Mouse (Mus musculus) CH12.LX (cell line): ENCODE measurements around the gene Gm12216. TPM values are rescaled to one million over a fixed set of nuclear protein-coding genes. Genes with fewer than 3 reads are reported as not detected.

Experiments used
- DNase-seq: peaks from one replicate; pipeline ENCODE4 v3.0.0-alpha.2; 2013; ENCODE audit errors: extremely low read depth
- H3K27ac ChIP-seq: 2 replicates; pipeline ENCODE4 v1.5.1; 2012; ENCODE audit warnings: low read depth, mild to moderate bottlenecking, control low read depth, moderate library complexity; ENCODE audit not compliant: insufficient read depth
- H3K27me3 ChIP-seq: replicated peaks from 2 replicates; pipeline ENCODE3; 2012; ENCODE audit warnings: inconsistent platforms
- H3K36me3 ChIP-seq, 2 experiments: replicated peaks in 1 of 2; 2 replicates each; pipeline versions ENCODE3 to v1.6.1; 2012; ENCODE audit warnings: inconsistent platforms in 1 of 2, low read length in 1 of 2, mild to moderate bottlenecking in 1 of 2, mixed read lengths in 1 of 2, moderate library complexity in 1 of 2; ENCODE audit not compliant: control insufficient read depth in 1 of 2, insufficient read depth in 1 of 2
- H3K4me1 ChIP-seq, 2 experiments: 2 replicates each; pipeline ENCODE4 v1.6.1; 2012; ENCODE audit warnings: inconsistent platforms in 1 of 2, moderate library complexity in 1 of 2; ENCODE audit not compliant: insufficient read depth in 2 of 2, control insufficient read depth in 1 of 2
- H3K4me2 ChIP-seq: 2 replicates; pipeline ENCODE4 v1.6.1; 2012; ENCODE audit warnings: low read depth, mild to moderate bottlenecking, control low read depth; ENCODE audit not compliant: poor library complexity, insufficient read depth, severe bottlenecking
- H3K4me3 ChIP-seq, 3 experiments: fragments of 150-350 bp in 1 of 3; sonication (generic) in 1 of 3; replicated peaks in 1 of 3; 2 replicates each; pipeline versions ENCODE3 to v1.5.1; 2011 to 2012; ENCODE audit warnings: low read depth in 2 of 3, low read length in 2 of 3, mild to moderate bottlenecking in 2 of 3, moderate library complexity in 2 of 3, control low read depth in 1 of 3, improper control_type of control experiment in 1 of 3, inconsistent platforms in 1 of 3, mixed read lengths in 1 of 3; ENCODE audit not compliant: poor library complexity in 1 of 3
- H3K79me2 ChIP-seq: replicated peaks from 2 replicates; pipeline ENCODE4 v1.6.1; 2012; ENCODE audit warnings: mild to moderate bottlenecking, moderate library complexity; ENCODE audit not compliant: control insufficient read depth, poor library complexity, insufficient read depth, severe bottlenecking; ENCODE audit errors: extremely low read depth
- H3K9ac ChIP-seq: 2 replicates; pipeline ENCODE4 v1.6.1; 2012; ENCODE audit warnings: low read depth, mild to moderate bottlenecking, control low read depth, moderate library complexity; ENCODE audit not compliant: insufficient read depth
- H3K9me3 ChIP-seq: replicated peaks from 2 replicates; pipeline ENCODE3; 2012; ENCODE audit warnings: low read length, inconsistent platforms, mixed read lengths
- BHLHE40 ChIP-seq: IDR thresholded peaks from 2 replicates; pipeline ENCODE4 v1.6.1; 2011; ENCODE audit warnings: mild to moderate bottlenecking, low read depth, low read length, improper control_type of control experiment
- CHD1 ChIP-seq: IDR thresholded peaks from 2 replicates; pipeline ENCODE4 v1.6.1; 2012; ENCODE audit warnings: low read depth, low read length, improper control_type of control experiment, inconsistent platforms
- CHD2 ChIP-seq: IDR thresholded peaks from 2 replicates; pipeline ENCODE4 v1.6.1; 2011; ENCODE audit warnings: low read length, improper control_type of control experiment
- CTCF ChIP-seq, 2 experiments: IDR thresholded peaks in 1 of 2; conservative IDR thresholded peaks in 1 of 2; 2 replicates each; pipeline ENCODE4 v1.5.1; 2011 to 2012; ENCODE audit warnings: low read depth in 2 of 2, low read length in 2 of 2, improper control_type of control experiment in 1 of 2, inconsistent platforms in 1 of 2, mild to moderate bottlenecking in 1 of 2, moderate library complexity in 1 of 2
- E2F4 ChIP-seq: IDR thresholded peaks from 2 replicates; pipeline ENCODE4 v1.6.1; 2011; ENCODE audit warnings: low read depth, low read length, improper control_type of control experiment; ENCODE audit not compliant: insufficient replicate concordance
- ELF1 ChIP-seq: IDR thresholded peaks from 2 replicates; pipeline ENCODE4 v1.6.1; 2014; ENCODE audit warnings: low read depth, mild to moderate bottlenecking, inconsistent platforms, low read length, improper control_type of control experiment
- EP300 ChIP-seq: IDR thresholded peaks from 2 replicates; pipeline ENCODE4 v1.6.1; 2011; ENCODE audit warnings: low read length, improper control_type of control experiment
- ETS1 ChIP-seq: conservative IDR thresholded peaks from 2 replicates; pipeline ENCODE4 v1.6.1; 2012; ENCODE audit warnings: low read depth, mild to moderate bottlenecking, inconsistent platforms, low read length, improper control_type of control experiment, moderate library complexity
- GABPA ChIP-seq: IDR thresholded peaks from 2 replicates; pipeline ENCODE4 v1.6.1; 2012; ENCODE audit warnings: low read depth, low read length, improper control_type of control experiment, inconsistent platforms; ENCODE audit not compliant: insufficient replicate concordance
- HCFC1 ChIP-seq: IDR thresholded peaks from 2 replicates; pipeline ENCODE4 v1.6.1; 2012; ENCODE audit warnings: low read depth, mild to moderate bottlenecking, inconsistent platforms, low read length, improper control_type of control experiment
- IRF4 ChIP-seq: IDR thresholded peaks from 2 replicates; pipeline ENCODE4 v1.6.1; 2014; ENCODE audit warnings: low read depth, mild to moderate bottlenecking, inconsistent platforms, low read length, improper control_type of control experiment
- JUN ChIP-seq: IDR thresholded peaks from 2 replicates; pipeline ENCODE4 v1.6.1; 2011; ENCODE audit warnings: low read depth, mild to moderate bottlenecking, low read length, improper control_type of control experiment, moderate library complexity; ENCODE audit not compliant: insufficient read depth
- JUND ChIP-seq: conservative IDR thresholded peaks from 2 replicates; pipeline ENCODE4 v1.6.1; 2011; ENCODE audit warnings: low read depth, low read length, improper control_type of control experiment
- KAT2A ChIP-seq: IDR thresholded peaks from 2 replicates; pipeline ENCODE4 v1.6.1; 2012; ENCODE audit warnings: low read length, improper control_type of control experiment, inconsistent platforms; ENCODE audit not compliant: insufficient replicate concordance
- MAFK ChIP-seq: IDR thresholded peaks from 2 replicates; pipeline ENCODE4 v1.6.1; 2011; ENCODE audit warnings: low read length, improper control_type of control experiment; ENCODE audit not compliant: insufficient replicate concordance
- MAX ChIP-seq: IDR thresholded peaks from 2 replicates; pipeline ENCODE4 v1.6.1; 2011; ENCODE audit warnings: low read length, improper control_type of control experiment
- MAZ ChIP-seq: IDR thresholded peaks from 2 replicates; pipeline ENCODE4 v1.6.1; 2012; ENCODE audit warnings: low read depth, mild to moderate bottlenecking, inconsistent platforms, low read length, improper control_type of control experiment, moderate library complexity
- MEF2A ChIP-seq: IDR thresholded peaks from 2 replicates; pipeline ENCODE4 v1.6.1; 2014; ENCODE audit warnings: low read depth, mild to moderate bottlenecking, inconsistent platforms, low read length, improper control_type of control experiment, borderline replicate concordance
- MXI1 ChIP-seq: IDR thresholded peaks from 2 replicates; pipeline ENCODE4 v1.6.1; 2011; ENCODE audit warnings: mild to moderate bottlenecking, low read depth, low read length, improper control_type of control experiment
- MYC ChIP-seq: IDR thresholded peaks from 2 replicates; pipeline ENCODE4 v1.6.1; 2011; ENCODE audit warnings: low read depth, mild to moderate bottlenecking, improper control_type of control experiment, low read length
- NELFE ChIP-seq: IDR thresholded peaks from 2 replicates; pipeline ENCODE4 v1.6.1; 2011; ENCODE audit warnings: low read depth, low read length, improper control_type of control experiment
- NRF1 ChIP-seq: IDR thresholded peaks from 2 replicates; pipeline ENCODE4 v1.6.1; 2014; ENCODE audit warnings: low read depth, mild to moderate bottlenecking, inconsistent platforms, low read length, improper control_type of control experiment, moderate library complexity
- PAX5 ChIP-seq: IDR thresholded peaks from 2 replicates; pipeline ENCODE4 v1.6.1; 2012; ENCODE audit warnings: low read length, inconsistent platforms, mixed read lengths
- POLR2A ChIP-seq: IDR thresholded peaks from 2 replicates; pipeline ENCODE4 v1.6.1; 2011; ENCODE audit warnings: low read depth, mild to moderate bottlenecking, improper control_type of control experiment, low read length
- POLR2AphosphoS2 ChIP-seq: IDR thresholded peaks from 2 replicates; pipeline ENCODE4 v1.6.1; 2011; ENCODE audit warnings: low read depth, low read length, improper control_type of control experiment
- RAD21 ChIP-seq: IDR thresholded peaks from 2 replicates; pipeline ENCODE4 v1.6.1; 2011; ENCODE audit warnings: low read depth, mild to moderate bottlenecking, low read length, improper control_type of control experiment, moderate library complexity
- RCOR1 ChIP-seq: conservative IDR thresholded peaks from 2 replicates; pipeline ENCODE4 v1.6.1; 2012; ENCODE audit warnings: low read depth, mild to moderate bottlenecking, inconsistent platforms, low read length, improper control_type of control experiment
- SIN3A ChIP-seq: IDR thresholded peaks from 2 replicates; pipeline ENCODE4 v1.6.1; 2012; ENCODE audit warnings: low read length, improper control_type of control experiment, inconsistent platforms
- SMC3 ChIP-seq: IDR thresholded peaks from 2 replicates; pipeline ENCODE4 v1.6.1; 2011; ENCODE audit warnings: low read depth, low read length, improper control_type of control experiment
- TBP ChIP-seq: conservative IDR thresholded peaks from 2 replicates; pipeline ENCODE4 v1.6.1; 2011; ENCODE audit warnings: low read depth, low read length, improper control_type of control experiment
- TCF12 ChIP-seq: IDR thresholded peaks from 2 replicates; pipeline ENCODE4 v1.6.1; 2014; ENCODE audit warnings: low read depth, mild to moderate bottlenecking, inconsistent platforms, low read length, improper control_type of control experiment
- UBTF ChIP-seq: IDR thresholded peaks from 2 replicates; pipeline ENCODE4 v1.6.1; 2012; ENCODE audit warnings: low read depth, mild to moderate bottlenecking, inconsistent platforms, low read length, improper control_type of control experiment, moderate library complexity
- USF1 ChIP-seq: IDR thresholded peaks from 2 replicates; pipeline ENCODE4 v1.6.1; 2014; ENCODE audit warnings: low read depth, mild to moderate bottlenecking, inconsistent platforms, low read length, improper control_type of control experiment
- USF2 ChIP-seq: conservative IDR thresholded peaks from 2 replicates; pipeline ENCODE4 v1.6.1; 2011; ENCODE audit warnings: low read depth, low read length, improper control_type of control experiment
- ZC3H11A ChIP-seq: IDR thresholded peaks from 2 replicates; pipeline ENCODE4 v1.6.1; 2012; ENCODE audit warnings: low read depth, mild to moderate bottlenecking, inconsistent platforms, low read length, improper control_type of control experiment
- ZKSCAN1 ChIP-seq: IDR thresholded peaks from 2 replicates; pipeline ENCODE4 v1.6.1; 2012; ENCODE audit warnings: low read depth, inconsistent platforms, low read length, improper control_type of control experiment, borderline replicate concordance
- ZMIZ1 ChIP-seq: IDR thresholded peaks from 2 replicates; pipeline ENCODE4 v1.6.1; 2012; ENCODE audit warnings: low read depth, mild to moderate bottlenecking, inconsistent platforms, low read length, improper control_type of control experiment
- ZNF384 ChIP-seq: IDR thresholded peaks from 2 replicates; pipeline ENCODE4 v1.6.1; 2012; ENCODE audit warnings: low read depth, low read length, improper control_type of control experiment, inconsistent platforms
- dilution Hi-C: fragments of 300-500 bp; cut with MboI; formaldehyde crosslinking; loops from 2 replicates; pipeline ENCODE4 v1.14.3; 2020; ENCODE audit warnings: low sequenced_read_pairs; ENCODE audit not compliant: extremely low pct_unique_long_range_greater_than_20kb, extremely low pct_ligation_motif_present
- in situ Hi-C: fragments of 300-500 bp; cut with MboI; formaldehyde crosslinking; loops from 3 replicates; pipeline ENCODE4 v1.14.3; 2019; ENCODE audit warnings: low sequenced_read_pairs, low pct_ligation_motif_present, low pct_unique_long_range_greater_than_20kb, mixed read lengths
- polyA plus RNA-seq: library from polyadenylated mRNA; unstranded; fragments of >175 nt; gene quantifications from 2 replicates; pipeline ENCODE4 v1.2.1, GENCODE M21; 2012; ENCODE audit warnings: low read depth; ENCODE audit not compliant: insufficient read length
- total RNA-seq, 2 experiments: library from RNA; depleted of rRNA; stranded (reverse); fragments of 300-350 nt in 1 of 2; fragments of >200 nt in 1 of 2; gene quantifications; 2 replicates each; pipeline ENCODE4 v1.2.3; 2012 to 2014

Gene Gm12216
- total and polyA plus RNA-seq, 3 experiments, result 0.56 to 2.7 (median 0.77) TPM

GRCm38 (mm10) chr11:53813001-53813868, 45.8 kb downstream of the Gm12216 start:
- in situ Hi-C loops (no loop called here), dilution Hi-C loops (no loop called here)
- H3K4me3 ChIP-seq, result no peak overlapping the region
- H3K36me3 ChIP-seq, result no peaks in the 10 kb centered on the region
- H3K4me1 ChIP-seq, result peaks cover 43 to 77% of the 10 kb centered on the region in 2 experiments
- no peaks in the 10 kb centered on the region for H3K79me2 ChIP-seq
- TF ChIP-seq EP300 (peak; percentile 72), USF2 (no peak), NRF1 (no peak), RAD21 (no peak; the same call in 1 of the 2 replicates), MAX (no peak), E2F4 (no peak), MXI1 (peak; percentile 35; the same call in 1 of the 2 replicates), HCFC1 (no peak), JUND (no peak), RCOR1 (peak; percentile 71), CTCF (conservative IDR thresholded peaks at IDR 0.05 in 1 of 2, IDR thresholded peaks at IDR 0.05 in 1 of 2; ENCODE audit: low read depth in 2 of 2, low read length in 2 of 2) (peak in 1 of 2 experiments; percentile 11; a peak in 1 of 4 replicates), ETS1 (peak; percentile 68; the same call in 1 of the 2 replicates), ZKSCAN1 (no peak), MAZ (no peak), SMC3 (no peak), TCF12 (peak; percentile 47; the same call in 1 of the 2 replicates), UBTF (no peak), CHD1 (peak; percentile 89), MEF2A (peak; percentile 67; the same call in 1 of the 2 replicates), TBP (no peak), USF1 (no peak), NELFE (0 out of 2 replicates have a peak, but pooled peaks have one; percentile 10), IRF4 (peak; percentile 58), MAFK (no peak), SIN3A (peak; percentile 27; the same call in 1 of the 2 replicates), ZMIZ1 (peak; percentile 63), ELF1 (0 out of 2 replicates have a peak, but pooled peaks have one; percentile 25), MYC (no peak), GABPA (no peak), ZC3H11A (no peak), ZNF384 (no peak), PAX5 (no peak), POLR2A (no peak), POLR2AphosphoS2 (no peak), JUN (no peak), CHD2 (peak; percentile 52), KAT2A (0 out of 2 replicates have a peak, but pooled peaks have one; percentile 51), BHLHE40 (peak; percentile 63)
- H3K9me3 ChIP-seq, result no peaks in the 10 kb centered on the region
- H3K9ac ChIP-seq, result no peak overlapping the region
- H3K27ac ChIP-seq, result peak overlapping the region; percentile 10; the same call in 1 of the 2 replicates
- peak overlapping the region; percentile 9; the same call in 1 of the 2 replicates for H3K4me2 ChIP-seq
- H3K27me3 ChIP-seq, result no peaks in the 10 kb centered on the region
- peak; percentile 45 for DNase-seq
